Mouse (Mus musculus): ENCODE results near the gene Agbl4. TPM values are rescaled to one million over a fixed set of nuclear protein-coding genes. Genes with fewer than 3 reads are reported as not detected.
A peak's percentile ranks its signal among the peaks of the same experiment; 100 is the strongest.

Agbl4 gene
- polyA plus RNA-seq, 2 experiments: 0.17 to 0.21 TPM

DNA sequence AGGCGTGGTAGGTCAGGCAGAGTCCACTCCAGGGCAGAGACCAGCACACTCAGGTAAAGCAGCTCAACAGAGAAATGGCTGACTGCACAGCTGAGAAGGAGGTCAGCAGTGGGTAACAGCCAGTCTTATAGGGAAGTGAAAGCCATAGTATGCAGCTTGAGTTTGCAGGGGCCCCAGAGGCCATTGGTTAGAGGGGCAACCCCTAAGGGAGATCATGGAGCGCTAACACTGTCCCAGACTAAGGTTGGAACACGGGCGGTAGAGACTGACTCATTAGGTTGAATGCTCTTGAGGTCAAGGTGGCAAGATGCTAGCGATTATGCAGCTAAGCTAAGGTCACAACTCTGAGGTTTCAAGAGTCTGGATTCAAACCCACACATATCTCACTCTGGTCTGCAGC lies 1058.2 kb downstream of the Agbl4 start:
- Histone ChIP-seq H3K4me1 (ENCODE audit: control insufficient read depth, insufficient read depth, low read length) (no peaks in the 10 kb centered on the region), H3K27me3 (ENCODE audit: control insufficient read depth, insufficient read depth, low read length) (no peaks in the 10 kb centered on the region), H3K36me3 (ENCODE audit: control insufficient read depth, insufficient read depth, low read length) (peaks cover 64% of the 10 kb centered on the region), H3K9ac (ENCODE audit: low read depth, low read length, severe bottlenecking) (no peak overlapping the region), H3K27ac (replicated peaks; ENCODE audit: low read depth, low read length) (no peak overlapping the region), H3K9me3 (ENCODE audit: control insufficient read depth, low read length) (no peaks in the 10 kb centered on the region), H3K4me2 (replicated peaks; ENCODE audit: low read depth, low read length, severe bottlenecking) (no peak overlapping the region), H3K4me3 (replicated peaks; ENCODE audit: low read length) (no peak overlapping the region)
- TF ChIP-seq POLR2A (IDR thresholded peaks at IDR 0.05; ENCODE audit: borderline replicate concordance, extremely low read depth, insufficient read depth, insufficient read length): no peak
- ATAC-seq (ENCODE audit: low FRiP score, low read depth) (no peak), DNase-seq (ENCODE audit: low spot score) (no peak)
- 86% methylated on average over 5 of the region's 5 CpGs for WGBS

DNA sequence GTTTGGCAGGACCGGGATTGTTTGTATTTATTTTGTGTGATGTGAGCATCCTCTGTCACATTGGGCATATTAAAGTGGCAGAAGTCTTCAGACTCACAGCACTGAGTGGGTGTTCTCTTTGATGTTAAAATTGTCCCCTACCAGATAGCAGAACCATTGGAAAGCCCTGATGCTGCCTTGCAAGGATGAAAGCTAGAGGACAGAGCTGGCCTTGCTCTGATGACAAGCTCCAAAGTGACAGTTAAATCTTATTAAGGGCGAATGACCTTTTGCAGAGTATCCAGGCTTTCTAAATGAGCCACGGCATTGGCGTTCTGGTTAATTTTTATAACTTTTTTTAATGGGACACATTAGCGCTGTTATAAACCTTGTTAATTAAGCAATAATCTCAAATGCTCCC lies 1060.1 kb downstream of the Agbl4 start:
- Histone ChIP-seq H3K4me2 (replicated peaks; ENCODE audit: low read depth, low read length, severe bottlenecking) (no peak overlapping the region), H3K36me3 (ENCODE audit: control insufficient read depth, insufficient read depth, low read length) (peaks cover 55% of the 10 kb centered on the region), H3K9ac (ENCODE audit: low read depth, low read length, severe bottlenecking) (no peak overlapping the region), H3K27me3 (ENCODE audit: control insufficient read depth, insufficient read depth, low read length) (no peaks in the 10 kb centered on the region), H3K9me3 (ENCODE audit: control insufficient read depth, low read length) (no peaks in the 10 kb centered on the region), H3K27ac (replicated peaks; ENCODE audit: low read depth, low read length) (no peak overlapping the region), H3K4me1 (ENCODE audit: control insufficient read depth, insufficient read depth, low read length) (no peaks in the 10 kb centered on the region), H3K4me3 (replicated peaks; ENCODE audit: low read length) (no peak overlapping the region)
- ATAC-seq (ENCODE audit: low FRiP score, low read depth): no peak
- 44% methylated on average over 5 of the region's 5 CpGs for WGBS
- DNase-seq (ENCODE audit: low spot score): no peak
- TF ChIP-seq POLR2A (IDR thresholded peaks at IDR 0.05; ENCODE audit: borderline replicate concordance, extremely low read depth, insufficient read depth, insufficient read length): no peak

GRCm38 (mm10) chr4:111467293-111467773 lies 1069.9 kb downstream of the Agbl4 start:
- H3K27ac ChIP-seq (replicated peaks; ENCODE audit: low read depth, low read length): peak overlapping the region; percentile 48
- DNase-seq (ENCODE audit: low spot score) (peak; percentile 69), ATAC-seq (ENCODE audit: low FRiP score, low read depth) (peak; percentile 56; the same call in 1 of the 2 replicates)
- peaks cover 21% of the 10 kb centered on the region for H3K4me1 ChIP-seq (ENCODE audit: control insufficient read depth, insufficient read depth, low read length)
- H3K9me3 ChIP-seq (ENCODE audit: control insufficient read depth, low read length): no peaks in the 10 kb centered on the region
- no peaks in the 10 kb centered on the region for H3K27me3 ChIP-seq (ENCODE audit: control insufficient read depth, insufficient read depth, low read length)
- TF ChIP-seq POLR2A (IDR thresholded peaks at IDR 0.05; ENCODE audit: borderline replicate concordance, extremely low read depth, insufficient read depth, insufficient read length): no peak
- no peak overlapping the region for H3K4me3 ChIP-seq (replicated peaks; ENCODE audit: low read length)
- 73% methylated on average over 2 of the region's 2 CpGs for WGBS
- H3K4me2 ChIP-seq (replicated peaks; ENCODE audit: low read depth, low read length, severe bottlenecking): no peak overlapping the region
- H3K36me3 ChIP-seq (ENCODE audit: control insufficient read depth, insufficient read depth, low read length): no peaks in the 10 kb centered on the region
- H3K9ac ChIP-seq (ENCODE audit: low read depth, low read length, severe bottlenecking): no peak overlapping the region

DNA sequence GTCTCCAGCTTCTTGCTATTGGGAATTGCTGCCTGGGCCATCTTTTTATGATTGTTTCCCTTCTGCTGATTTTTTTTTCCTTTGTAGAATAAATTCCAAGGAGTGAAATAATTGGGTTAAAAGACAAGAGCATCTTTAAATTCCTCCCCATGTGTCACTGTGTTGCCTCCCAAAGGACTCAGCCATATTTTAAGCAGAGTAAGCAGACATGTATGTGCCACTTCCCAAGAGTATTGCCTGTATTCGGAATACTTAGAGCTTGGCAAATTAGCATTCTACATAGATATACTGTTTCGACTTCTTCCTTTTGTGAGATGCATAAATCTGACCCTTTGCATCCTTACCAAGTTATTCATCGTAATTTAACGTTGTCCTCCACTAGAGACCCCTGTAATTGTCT lies 1070.3 kb downstream of the Agbl4 start:
- Histone ChIP-seq H3K4me1 (ENCODE audit: control insufficient read depth, insufficient read depth, low read length) (peaks cover 26% of the 10 kb centered on the region), H3K27me3 (ENCODE audit: control insufficient read depth, insufficient read depth, low read length) (no peaks in the 10 kb centered on the region), H3K4me2 (replicated peaks; ENCODE audit: low read depth, low read length, severe bottlenecking) (no peak overlapping the region), H3K27ac (replicated peaks; ENCODE audit: low read depth, low read length) (no peak overlapping the region), H3K4me3 (replicated peaks; ENCODE audit: low read length) (no peak overlapping the region), H3K9me3 (ENCODE audit: control insufficient read depth, low read length) (no peaks in the 10 kb centered on the region), H3K9ac (ENCODE audit: low read depth, low read length, severe bottlenecking) (no peak overlapping the region), H3K36me3 (ENCODE audit: control insufficient read depth, insufficient read depth, low read length) (no peaks in the 10 kb centered on the region)
- TF ChIP-seq POLR2A (IDR thresholded peaks at IDR 0.05; ENCODE audit: borderline replicate concordance, extremely low read depth, insufficient read depth, insufficient read length): no peak
- 83% methylated on average over 4 of the region's 4 CpGs for WGBS
- ATAC-seq (ENCODE audit: low FRiP score, low read depth): no peak
- no peak for DNase-seq (ENCODE audit: low spot score)

DNA sequence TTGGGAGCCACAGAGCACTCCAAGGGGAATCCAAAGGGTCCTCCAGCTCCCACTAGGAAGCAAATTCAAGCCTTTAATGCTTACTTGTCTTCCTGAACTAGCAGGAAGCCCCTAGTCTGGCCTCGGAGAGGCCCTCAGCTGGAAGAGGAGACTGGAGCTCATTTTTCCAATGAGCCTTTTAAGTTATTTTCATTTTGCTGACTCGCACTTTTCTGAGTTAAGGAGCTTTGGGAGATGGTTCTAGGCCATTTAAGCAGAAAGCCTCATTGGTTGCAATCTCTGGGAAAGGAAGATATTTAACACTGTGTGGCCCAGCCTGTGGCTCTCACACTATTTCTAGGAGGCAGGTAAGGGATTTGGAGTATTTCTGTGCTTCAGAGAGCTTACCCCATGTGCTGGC lies 1072.4 kb downstream of the Agbl4 start:
- TF ChIP-seq POLR2A (IDR thresholded peaks at IDR 0.05; ENCODE audit: borderline replicate concordance, extremely low read depth, insufficient read depth, insufficient read length): no peak
- DNase-seq (ENCODE audit: low spot score) (no peak), ATAC-seq (ENCODE audit: low FRiP score, low read depth) (no peak)
- Histone ChIP-seq H3K4me3 (replicated peaks; ENCODE audit: low read length) (no peak overlapping the region), H3K9me3 (ENCODE audit: control insufficient read depth, low read length) (no peaks in the 10 kb centered on the region), H3K9ac (ENCODE audit: low read depth, low read length, severe bottlenecking) (no peak overlapping the region), H3K36me3 (ENCODE audit: control insufficient read depth, insufficient read depth, low read length) (no peaks in the 10 kb centered on the region), H3K27ac (replicated peaks; ENCODE audit: low read depth, low read length) (no peak overlapping the region), H3K27me3 (ENCODE audit: control insufficient read depth, insufficient read depth, low read length) (no peaks in the 10 kb centered on the region), H3K4me1 (ENCODE audit: control insufficient read depth, insufficient read depth, low read length) (peaks cover 33% of the 10 kb centered on the region), H3K4me2 (replicated peaks; ENCODE audit: low read depth, low read length, severe bottlenecking) (no peak overlapping the region)
- WGBS: 46% methylated on average over 2 of the region's 2 CpGs

- H3K36me3 ChIP-seq (ENCODE audit: control insufficient read depth, insufficient read depth, low read length): no peaks in the 10 kb centered on the region
- WGBS: 71% methylated on average over 3 of the region's 3 CpGs
- TF ChIP-seq POLR2A (IDR thresholded peaks at IDR 0.05; ENCODE audit: borderline replicate concordance, extremely low read depth, insufficient read depth, insufficient read length): no peak
- H3K4me3 ChIP-seq (replicated peaks; ENCODE audit: low read length): no peak overlapping the region
- no peaks in the 10 kb centered on the region for H3K9me3 ChIP-seq (ENCODE audit: control insufficient read depth, low read length)
- no peak for DNase-seq (ENCODE audit: low spot score)
- H3K27me3 ChIP-seq (ENCODE audit: control insufficient read depth, insufficient read depth, low read length): no peaks in the 10 kb centered on the region
- peaks cover 33% of the 10 kb centered on the region for H3K4me1 ChIP-seq (ENCODE audit: control insufficient read depth, insufficient read depth, low read length)
- ATAC-seq (ENCODE audit: low FRiP score, low read depth): no peak
- H3K27ac ChIP-seq (replicated peaks; ENCODE audit: low read depth, low read length): no peak overlapping the region
- no peak overlapping the region for H3K9ac ChIP-seq (ENCODE audit: low read depth, low read length, severe bottlenecking)
- no peak overlapping the region for H3K4me2 ChIP-seq (replicated peaks; ENCODE audit: low read depth, low read length, severe bottlenecking)
Measured at GRCm38 (mm10) chr4:111471726-111472125, 1074.3 kb downstream of the Agbl4 start.
